Mouse (Mus musculus) limb, embryonic 11.5 days (tissue): ENCODE data around the gene Mrpl12. TPM values are rescaled to one million over a fixed set of nuclear protein-coding genes. Genes with fewer than 3 reads are reported as not detected.

Experiments
- ATAC-seq: fragments of 200-750 bp; cut with Nextera tagmentation; 2 replicates; pipeline ENCODE4 v1.8.0; 2017; ENCODE audit warnings: low read depth; ENCODE audit not compliant: insufficient number of reproducible peaks, low FRiP score, low TSS enrichment
- DNase-seq: peaks from one replicate; pipeline ENCODE4 v3.0.0-alpha.2; 2015; ENCODE audit warnings: low spot score
- H3K27ac ChIP-seq: fragments of 300-500 bp; sonication (generic); replicated peaks from 2 replicates; pipeline ENCODE4 v1.5.1; 2014; ENCODE audit warnings: low read depth, mild to moderate bottlenecking, low read length
- H3K27me3 ChIP-seq: fragments of 300-500 bp; sonication (generic); 2 replicates; pipeline ENCODE4 v1.6.1; 2014; ENCODE audit warnings: mild to moderate bottlenecking, low read length, mixed read lengths; ENCODE audit not compliant: control insufficient read depth, insufficient read depth
- H3K36me3 ChIP-seq: fragments of 300-500 bp; sonication (generic); 2 replicates; pipeline ENCODE4 v1.6.1; 2014; ENCODE audit warnings: mild to moderate bottlenecking, low read length, moderate library complexity, mixed read lengths; ENCODE audit not compliant: control insufficient read depth, insufficient read depth
- H3K4me1 ChIP-seq: fragments of 300-500 bp; sonication (generic); 2 replicates; pipeline ENCODE4 v1.6.1; 2014; ENCODE audit warnings: low read length, mixed read lengths; ENCODE audit not compliant: control insufficient read depth, insufficient read depth
- H3K4me2 ChIP-seq: fragments of 300-500 bp; sonication (generic); 2 replicates; pipeline ENCODE4 v1.6.1; 2014; ENCODE audit warnings: low read depth, mild to moderate bottlenecking, moderate library complexity; ENCODE audit not compliant: severe bottlenecking
- H3K4me3 ChIP-seq: fragments of 300-500 bp; sonication (generic); 2 replicates; pipeline ENCODE4 v1.5.1; 2014; ENCODE audit warnings: low read depth, low read length
- H3K9ac ChIP-seq: fragments of 300-500 bp; sonication (generic); 2 replicates; pipeline ENCODE4 v1.6.1; 2014; ENCODE audit warnings: mild to moderate bottlenecking, low read length
- H3K9me3 ChIP-seq: fragments of 300-500 bp; sonication (generic); 2 replicates; pipeline ENCODE4 v1.6.1; 2016; ENCODE audit warnings: low read length; ENCODE audit not compliant: control insufficient read depth
- WGBS: fragments of 180-500 bp; shearing (Covaris S2); extraction: QIAGEN DNeasy Blood & Tissue Kit; methylation state at CpG from one replicate; pipeline ENCODE4 v1.1.7; 2014; 5-methylcytosine and 5-hydroxymethylcytosine counted together
- polyA plus RNA-seq: library from polyadenylated mRNA; unstranded; fragments of >200 nt; fragmentation: Nextera tagmentation; extraction: Ambion mirVana; gene quantifications from 2 replicates; pipeline ENCODE4 v1.2.1, GENCODE M21; 2014

The Mrpl12 gene
- polyA plus RNA-seq, 1 experiment from 2014 or later: 177 TPM

GRCm38 (mm10) chr11:120518027-120518426 is 33.6 kb downstream of the Mrpl12 start:
- 65% methylated on average over 6 of the region's 6 CpGs for whole genome bisulfite sequencing
- ATAC-seq (no peak), DNase-seq (no peak)
- Histone ChIP-seq H3K27ac (no peak overlapping the region), H3K27me3 (no peaks in the 10 kb centered on the region), H3K4me3 (no peak overlapping the region), H3K9ac (no peak overlapping the region), H3K4me2 (no peak overlapping the region), H3K9me3 (no peaks in the 10 kb centered on the region), H3K4me1 (peaks cover 6% of the 10 kb centered on the region; the same call in 1 of the 2 replicates), H3K36me3 (no peaks in the 10 kb centered on the region)

- DNase-seq: no peak
- WGBS: 77% methylated on average over 6 of the region's 6 CpGs
- no peak for ATAC-seq
- H3K4me1 ChIP-seq: peaks cover 6% of the 10 kb centered on the region; the same call in 1 of the 2 replicates
- no peaks in the 10 kb centered on the region for H3K9me3 ChIP-seq
- H3K4me2 ChIP-seq: no peak overlapping the region
- H3K36me3 ChIP-seq: no peaks in the 10 kb centered on the region
- no peak overlapping the region for H3K27ac ChIP-seq
- H3K4me3 ChIP-seq: no peak overlapping the region
- no peak overlapping the region for H3K9ac ChIP-seq
- H3K27me3 ChIP-seq: no peaks in the 10 kb centered on the region
These were observed 34.1 kb downstream of the Mrpl12 start for GRCm38 (mm10) chr11:120518558-120518957.

- DNase-seq: peak; percentile 46
- no peak overlapping the region for H3K4me2 ChIP-seq
These were observed 35.3 kb downstream of the Mrpl12 start for GRCm38 (mm10) chr11:120519738-120520137.

GRCm38 (mm10) chr11:120520498-120520897 is 36.1 kb downstream of the Mrpl12 start:
- H3K27ac ChIP-seq: no peak overlapping the region; the same call in 1 of the 2 replicates

More at GRCm38 (mm10) chr11:120519738-120520137, 35.3 kb downstream of the Mrpl12 start:
- WGBS: 34% methylated on average over 9 of the region's 9 CpGs
- ATAC-seq: no peak
- peaks cover 6% of the 10 kb centered on the region; the same call in 1 of the 2 replicates for H3K4me1 ChIP-seq
- no peak overlapping the region for H3K4me3 ChIP-seq
- H3K36me3 ChIP-seq: no peaks in the 10 kb centered on the region
- no peaks in the 10 kb centered on the region for H3K9me3 ChIP-seq
- no peaks in the 10 kb centered on the region for H3K27me3 ChIP-seq
- no peak overlapping the region for H3K27ac ChIP-seq
- H3K9ac ChIP-seq: peak overlapping the region; percentile 17; the same call in 1 of the 2 replicates

GRCm38 (mm10) chr11:120520967-120521540 is 36.6 kb downstream of the Mrpl12 start:
- DNase-seq (no peak), ATAC-seq (no peak)
- Histone ChIP-seq H3K36me3 (no peaks in the 10 kb centered on the region), H3K4me2 (no peak overlapping the region), H3K27me3 (no peaks in the 10 kb centered on the region), H3K9ac (no peak overlapping the region), H3K27ac (no peak overlapping the region), H3K4me3 (no peak overlapping the region), H3K4me1 (peaks cover 6% of the 10 kb centered on the region; the same call in 1 of the 2 replicates), H3K9me3 (no peaks in the 10 kb centered on the region)
- 85% methylated on average over 5 of the region's 5 CpGs for WGBS

More at GRCm38 (mm10) chr11:120520498-120520897, 36.1 kb downstream of the Mrpl12 start:
- DNase-seq (no peak), ATAC-seq (no peak)
- peaks cover 6% of the 10 kb centered on the region; the same call in 1 of the 2 replicates for H3K4me1 ChIP-seq
- no peak overlapping the region for H3K4me3 ChIP-seq
- H3K9me3 ChIP-seq: no peaks in the 10 kb centered on the region
- H3K36me3 ChIP-seq: no peaks in the 10 kb centered on the region
- H3K9ac ChIP-seq: no peak overlapping the region
- no peak overlapping the region for H3K4me2 ChIP-seq
- WGBS: 76% methylated on average over 9 of the region's 9 CpGs
- H3K27me3 ChIP-seq: no peaks in the 10 kb centered on the region

- Histone ChIP-seq H3K27me3 (peaks cover under 1% of the 10 kb centered on the region; the same call in 1 of the 2 replicates), H3K4me3 (no peak overlapping the region), H3K36me3 (no peaks in the 10 kb centered on the region), H3K4me1 (peaks cover 6% of the 10 kb centered on the region; the same call in 1 of the 2 replicates), H3K27ac (no peak overlapping the region), H3K9me3 (no peaks in the 10 kb centered on the region), H3K4me2 (no peak overlapping the region), H3K9ac (no peak overlapping the region)
- ATAC-seq (no peak), DNase-seq (no peak)
- 87% methylated on average over 8 of the region's 8 CpGs for WGBS
These were observed 38.2 kb downstream of the Mrpl12 start for GRCm38 (mm10) chr11:120522581-120522980.

GRCm38 (mm10) chr11:120525959-120526358 is 41.5 kb downstream of the Mrpl12 start:
- no peak for ATAC-seq
- H3K9me3 ChIP-seq: no peaks in the 10 kb centered on the region
- 82% methylated on average over 2 of the region's 2 CpGs for WGBS

GRCm38 (mm10) chr11:120527690-120528354 is 43.4 kb downstream of the Mrpl12 start:
- Histone ChIP-seq H3K4me1 (peaks cover 7% of the 10 kb centered on the region; the same call in 1 of the 2 replicates), H3K27ac (no peak overlapping the region), H3K36me3 (no peaks in the 10 kb centered on the region), H3K4me3 (no peak overlapping the region), H3K27me3 (peaks cover 46% of the 10 kb centered on the region), H3K9me3 (no peaks in the 10 kb centered on the region), H3K9ac (no peak overlapping the region), H3K4me2 (no peak overlapping the region)
- 84% methylated on average over 9 of the region's 9 CpGs for WGBS
- DNase-seq (no peak), ATAC-seq (no peak)

More at GRCm38 (mm10) chr11:120525959-120526358, 41.5 kb downstream of the Mrpl12 start:
- Histone ChIP-seq H3K27ac (no peak overlapping the region), H3K4me2 (no peak overlapping the region), H3K27me3 (peaks cover 32% of the 10 kb centered on the region), H3K4me1 (peaks cover 5% of the 10 kb centered on the region; the same call in 1 of the 2 replicates), H3K36me3 (no peaks in the 10 kb centered on the region), H3K4me3 (no peak overlapping the region), H3K9ac (no peak overlapping the region)
- no peak for DNase-seq
